Mouse (Mus musculus) erythroblast, embryonic 14.5 days (primary cell): ENCODE data around the gene Mia2. TPM values are rescaled to one million over a fixed set of nuclear protein-coding genes. Genes with fewer than 3 reads are reported as not detected.
"Not testable (repeated sequence)": the region's sequence is repeated elsewhere in the genome, so short reads cannot be mapped to it uniquely, and the experiment has no call there.

Experiments used
- H3K27me3 ChIP-seq: 2 replicates; pipeline ENCODE4 v1.6.1; 2012; ENCODE audit warnings: inconsistent platforms; ENCODE audit not compliant: control insufficient read depth
- H3K36me3 ChIP-seq: 2 replicates; pipeline ENCODE4 v1.6.1; 2012; ENCODE audit warnings: mild to moderate bottlenecking, inconsistent platforms; ENCODE audit not compliant: control insufficient read depth
- H3K4me1 ChIP-seq: 2 replicates; pipeline ENCODE4 v1.6.1; 2012; ENCODE audit warnings: inconsistent platforms; ENCODE audit not compliant: control insufficient read depth
- H3K4me3 ChIP-seq: replicated peaks from 2 replicates; pipeline ENCODE3; 2012; ENCODE audit warnings: moderate library complexity, mild to moderate bottlenecking, inconsistent platforms
- H3K9me3 ChIP-seq: 2 replicates; pipeline ENCODE4 v1.6.1; 2012; ENCODE audit warnings: low read length, inconsistent platforms, mixed read lengths; ENCODE audit not compliant: control insufficient read depth
- GATA1 ChIP-seq: IDR thresholded peaks from 2 replicates; pipeline ENCODE4 v1.6.1; 2012; ENCODE audit warnings: low read length, inconsistent platforms, mixed read lengths
- TAL1 ChIP-seq: IDR thresholded peaks from 3 replicates; pipeline ENCODE4 v1.6.1; 2012; ENCODE audit warnings: low read length, inconsistent platforms, mixed read lengths
- polyA plus RNA-seq: library from polyadenylated mRNA; stranded (reverse); fragments of >175 nt; gene quantifications from 2 replicates; pipeline ENCODE4 v1.2.3, GENCODE M21; 2012

The Mia2 gene
- polyA plus RNA-seq, 1 experiment = 1.2 TPM

DNA sequence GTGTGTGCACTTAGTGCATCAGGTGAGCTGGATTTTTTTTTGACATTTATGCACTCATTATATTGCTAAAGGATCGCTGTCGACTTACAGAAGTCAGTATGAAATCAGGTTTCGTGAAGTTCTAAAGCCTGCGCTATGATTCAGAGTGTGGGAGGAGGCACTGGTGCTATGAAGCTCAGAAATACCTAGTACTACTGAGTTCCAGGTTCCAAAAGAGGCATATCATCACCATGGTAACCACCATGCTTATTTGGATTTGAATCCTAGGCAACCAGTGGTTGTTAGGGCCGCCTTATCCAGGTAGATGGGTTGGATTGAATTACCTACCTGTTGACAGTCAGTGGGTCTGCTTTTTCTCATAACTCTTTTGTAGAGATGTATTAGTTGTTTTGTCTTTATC lies 132.8 kb downstream of the Mia2 start:
- Histone ChIP-seq H3K9me3 (no peaks in the 10 kb centered on the region), H3K4me3 (no peak overlapping the region), H3K4me1 (no peaks in the 10 kb centered on the region), H3K27me3 (no peaks in the 10 kb centered on the region), H3K36me3 (peaks cover 2% of the 10 kb centered on the region)
- TF ChIP-seq TAL1 (no peak), GATA1 (no peak)

DNA sequence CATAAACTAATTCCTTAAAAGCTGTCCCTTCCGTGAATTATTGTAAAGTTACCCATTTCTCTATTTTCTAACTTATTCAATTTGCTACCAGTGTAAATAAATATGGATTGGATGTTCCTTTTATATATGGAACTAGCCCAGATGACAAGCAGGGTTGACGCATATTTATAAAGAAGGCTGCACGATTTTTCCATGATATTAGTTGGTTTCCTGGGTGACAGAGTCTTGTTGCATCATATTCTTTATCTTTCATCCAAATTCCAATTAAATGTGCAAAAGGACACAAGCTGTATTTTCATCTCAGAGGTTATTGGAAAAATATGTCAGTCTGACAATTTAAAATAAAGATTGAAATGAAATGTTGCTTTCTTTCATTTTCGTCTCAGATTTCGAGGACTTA lies 142.8 kb downstream of the Mia2 start:
- H3K36me3 ChIP-seq = no peaks in the 10 kb centered on the region
- H3K9me3 ChIP-seq = no peaks in the 10 kb centered on the region; the same call in 1 of the 2 replicates
- H3K27me3 ChIP-seq = no peaks in the 10 kb centered on the region
- H3K4me1 ChIP-seq = no peaks in the 10 kb centered on the region
- no peak for TF ChIP-seq GATA1
- H3K4me3 ChIP-seq = no peak overlapping the region

DNA sequence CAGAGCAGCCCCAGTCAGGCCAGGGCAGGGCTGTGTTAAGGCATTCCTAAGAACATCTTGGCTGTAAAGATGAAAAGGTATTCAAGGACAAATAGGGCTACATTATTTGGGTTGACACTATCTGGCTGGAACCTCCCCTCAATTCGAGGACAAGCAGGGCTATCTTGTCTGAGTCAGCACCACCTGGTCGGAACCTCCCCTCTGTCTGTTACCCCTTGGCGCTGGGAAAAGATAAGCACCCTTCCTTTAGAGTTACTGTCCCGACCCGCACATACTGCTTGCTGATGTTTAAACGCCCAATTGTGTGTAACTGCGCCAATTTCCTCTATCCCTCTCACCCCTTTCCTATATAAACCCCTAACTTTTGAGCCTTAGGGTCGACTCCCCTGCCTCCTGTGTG lies 145.4 kb downstream of the Mia2 start:
- H3K27me3 ChIP-seq, H3K4me1 ChIP-seq, H3K4me3 ChIP-seq, H3K9me3 ChIP-seq, H3K36me3 ChIP-seq: not testable (repeated sequence)

Other genes with a start within 250 kb of the Mia2 start
- gene Sec23a, start 83.8 kb upstream of the Mia2 start, polyA plus RNA-seq = 0.37 and 0.60 TPM in 2 replicates
- gene Gemin2, start 82.4 kb upstream of the Mia2 start, polyA plus RNA-seq = 0.40 and 0.54 TPM in 2 replicates
- 9.5 and 10.4 TPM in 2 replicates for gene Trappc6b, start 34.3 kb upstream of the Mia2 start, polyA plus RNA-seq
- gene Pnn, start 28.9 kb upstream of the Mia2 start, polyA plus RNA-seq = 5.0 and 5.9 TPM in 2 replicates
- 0.40 and 0.44 TPM in 2 replicates for gene Fbxo33, start 123.9 kb downstream of the Mia2 start, polyA plus RNA-seq